Mouse (Mus musculus) testis, adult 10 weeks (tissue): ENCODE results near the gene Gm14632. TPM values are rescaled to one million over a fixed set of nuclear protein-coding genes. Genes with fewer than 3 reads are reported as not detected.

Source experiments
- polyA plus RNA-seq: library from polyadenylated mRNA; stranded (reverse); fragments of 350-450 nt; fragmentation: Illumina TruSeq; extraction: RNeasy Lipid Tissue Mini Kit (QIAGEN cat#74804); gene quantifications from one replicate; pipeline ENCODE4 v1.2.3, GENCODE M21; 2014; ENCODE audit warnings: low read depth, low replicate concordance

Gm14632 gene
- polyA plus RNA-seq: not detected

DNA sequence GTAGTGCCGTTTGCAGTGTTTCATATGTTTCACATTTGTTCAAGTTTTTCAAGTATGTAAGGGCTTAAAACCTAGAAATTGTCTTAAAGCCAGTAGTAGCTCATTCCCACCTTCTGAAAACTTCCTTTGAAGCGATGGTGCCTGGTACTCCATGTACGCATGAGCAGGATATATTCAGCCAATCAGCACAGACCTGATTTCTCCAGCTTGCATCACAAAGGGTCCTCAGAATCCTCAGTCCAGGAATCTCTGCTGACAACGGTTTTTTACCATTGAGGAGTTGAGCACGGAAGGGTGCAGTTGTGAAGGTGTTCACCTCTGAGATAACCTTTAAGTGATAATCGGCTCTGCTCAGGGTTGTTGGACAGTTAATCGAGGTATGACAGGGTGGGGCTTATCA is at the start of gene Gm14632:
TSS of gene Gm14632 (plus strand) at position 301 of the 400 bp plus-strand sequence.

